Mouse (Mus musculus): ENCODE measurements around the gene Gm17026.
"Not testable (repeated sequence)": the region's sequence is repeated elsewhere in the genome, so short reads cannot be mapped to it uniquely, and the experiment has no call there.

Gm17026 gene

DNA sequence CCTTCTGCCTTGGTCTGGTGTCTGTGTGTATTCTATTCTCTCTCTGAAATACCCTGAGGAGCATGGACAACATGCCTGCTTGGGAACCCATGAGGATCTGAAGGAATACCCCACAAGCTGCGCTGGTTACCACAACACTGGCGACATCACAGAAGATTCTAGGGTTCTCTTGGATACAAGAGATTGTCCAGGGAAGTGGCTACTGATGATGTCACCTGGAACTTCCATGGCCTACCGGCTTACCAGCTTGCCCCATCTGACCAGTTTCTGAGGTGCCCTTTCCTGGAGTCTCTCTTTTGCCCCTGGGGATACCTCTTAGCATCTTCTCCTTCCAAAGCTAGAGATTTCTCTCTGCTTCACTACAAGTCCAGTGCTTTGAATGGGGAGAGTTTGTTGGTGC lies at the start of gene Gm17026:
Gene Gm17026 (minus strand): TSS at position 101 of the 400 bp plus-strand sequence.
- DNase-seq = not testable (repeated sequence)

DNA sequence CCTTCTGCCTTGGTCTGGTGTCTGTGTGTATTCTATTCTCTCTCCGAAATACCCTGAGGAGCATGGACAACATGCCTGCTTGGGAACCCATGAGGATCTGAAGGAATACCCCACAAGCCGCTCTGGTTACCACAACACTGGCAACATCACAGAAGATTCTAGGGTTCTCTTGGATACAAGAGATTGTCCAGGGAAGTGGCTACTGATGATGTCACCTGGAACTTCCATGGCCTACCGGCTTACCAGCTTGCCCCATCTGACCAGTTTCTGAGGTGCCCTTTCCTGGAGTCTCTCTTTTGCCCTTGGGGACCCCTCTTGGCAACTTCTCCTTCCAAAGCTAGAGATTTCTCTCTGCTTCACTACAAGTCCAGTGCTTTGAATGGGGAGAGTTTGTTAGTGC lies 37.4 kb upstream of the Gm17026 start, which contains the start of gene Gm9611:
Gene Gm9611 (minus strand): TSS at position 101 of the 400 bp plus-strand sequence.
- not testable (repeated sequence) for DNase-seq

DNA sequence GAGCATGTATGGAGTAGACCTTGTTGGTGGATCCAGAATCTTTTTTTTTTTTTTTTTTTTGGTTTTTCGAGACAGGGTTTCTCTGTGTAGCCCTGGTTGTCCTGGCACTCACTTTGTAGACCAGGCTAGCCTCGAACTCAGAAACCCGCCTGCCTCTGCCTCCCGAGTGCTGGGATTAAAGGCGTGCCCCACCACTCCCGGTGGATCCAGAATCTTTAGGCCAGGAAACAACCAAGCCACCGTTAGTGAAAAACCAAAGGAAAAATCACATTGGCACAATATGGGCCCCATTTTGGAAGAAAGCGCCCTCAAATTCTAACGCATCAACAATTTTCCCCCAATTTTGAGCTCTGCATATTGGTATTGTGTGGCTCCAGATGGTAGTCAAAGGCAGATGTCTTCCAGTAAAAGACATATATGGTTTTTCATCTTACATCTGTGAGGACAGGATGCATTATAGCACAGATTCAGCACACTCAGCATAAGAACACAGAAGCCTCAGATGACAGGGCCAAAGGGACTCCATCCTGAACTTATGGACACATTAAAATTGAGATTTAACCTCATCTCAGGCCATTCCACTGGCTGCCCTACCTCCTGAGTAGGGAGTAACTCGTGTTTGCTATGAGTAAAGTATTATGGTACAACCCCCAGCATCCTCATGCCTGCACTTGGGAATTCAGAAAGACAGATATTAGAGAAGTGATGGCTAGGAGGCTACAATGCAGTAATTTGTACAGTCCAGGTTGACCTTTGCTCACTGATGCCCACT lies 42.9 kb downstream of the Gm17026 start:
- peak; percentile 5 for DNase-seq
